Mouse (Mus musculus) cerebellum, adult 2 months (tissue): ENCODE measurements at regions not wholly inside any gene's neighbourhood (a gene's known extent, or its start where the extent isn't known, plus 50 kb on each side); places are given as distances from the start of the nearest gene placed in this dataset.

ENCODE experiments used
- CTCF ChIP-seq: fragments of 200-500 bp; IDR thresholded peaks from 2 replicates; pipeline ENCODE4 v1.5.1; 2011; ENCODE audit warnings: low read depth, mild to moderate bottlenecking, control low read depth, low read length, moderate library complexity, borderline replicate concordance; ENCODE audit not compliant: insufficient read depth
- POLR2A ChIP-seq: fragments of 200-500 bp; IDR thresholded peaks from 2 replicates; pipeline ENCODE4 v1.6.1; 2011; ENCODE audit warnings: low read length, control low read depth, borderline replicate concordance; ENCODE audit not compliant: insufficient read depth

- TF ChIP-seq CTCF: no peak
- TF ChIP-seq POLR2A: no peak
Measured at GRCm38 (mm10) chr15:17088644-17089228, 360.2 kb downstream of the Cdh9 start.
